Mouse (Mus musculus): ENCODE measurements around the gene Bcl9l. TPM values are rescaled to one million over a fixed set of nuclear protein-coding genes. Genes with fewer than 3 reads are reported as not detected.

The Bcl9l gene
- polyA plus RNA-seq, 1 experiment from 2014 or later, result 10.7 TPM

GRCm38 (mm10) chr9:44524235-44524826 lies 41.7 kb downstream of the Bcl9l start:
- WGBS, result 79% methylated on average over 5 of the region's 5 CpGs
- no peak overlapping the region for H3K9ac ChIP-seq
- H3K4me1 ChIP-seq, result no peaks in the 10 kb centered on the region
- no peaks in the 10 kb centered on the region for H3K27me3 ChIP-seq
- H3K27ac ChIP-seq, result no peak overlapping the region
- H3K9me3 ChIP-seq, result no peaks in the 10 kb centered on the region
- no peak overlapping the region for H3K4me2 ChIP-seq
- ATAC-seq (ENCODE audit: low FRiP score), result no peak
- no peaks in the 10 kb centered on the region for H3K36me3 ChIP-seq (replicated peaks)
- H3K4me3 ChIP-seq (replicated peaks), result no peak overlapping the region

GRCm38 (mm10) chr9:44525001-44525400 lies 42.4 kb downstream of the Bcl9l start:
- Histone ChIP-seq H3K4me3 (replicated peaks) (no peak overlapping the region), H3K9ac (no peak overlapping the region), H3K27me3 (no peaks in the 10 kb centered on the region), H3K9me3 (no peaks in the 10 kb centered on the region), H3K27ac (no peak overlapping the region), H3K4me1 (no peaks in the 10 kb centered on the region), H3K36me3 (replicated peaks) (no peaks in the 10 kb centered on the region), H3K4me2 (no peak overlapping the region)
- 89% methylated on average over 3 of the region's 3 CpGs for WGBS
- no peak for ATAC-seq (ENCODE audit: low FRiP score)

GRCm38 (mm10) chr9:44525589-44525988 lies 43.0 kb downstream of the Bcl9l start:
- Histone ChIP-seq H3K4me3 (replicated peaks) (no peak overlapping the region), H3K9me3 (no peaks in the 10 kb centered on the region), H3K36me3 (replicated peaks) (no peaks in the 10 kb centered on the region), H3K9ac (no peak overlapping the region), H3K4me2 (no peak overlapping the region), H3K27ac (no peak overlapping the region), H3K27me3 (no peaks in the 10 kb centered on the region), H3K4me1 (no peaks in the 10 kb centered on the region)
- WGBS, result 90% methylated on average over 8 of the region's 8 CpGs
- ATAC-seq (ENCODE audit: low FRiP score), result no peak

GRCm38 (mm10) chr9:44526337-44527112 lies 43.9 kb downstream of the Bcl9l start:
- no peaks in the 10 kb centered on the region for H3K4me1 ChIP-seq
- no peak overlapping the region for H3K4me3 ChIP-seq (replicated peaks)
- H3K36me3 ChIP-seq (replicated peaks), result no peaks in the 10 kb centered on the region
- peaks cover 2% of the 10 kb centered on the region; the same call in 1 of the 2 replicates for H3K9me3 ChIP-seq
- 80% methylated on average over 9 of the region's 9 CpGs for WGBS
- no peak overlapping the region for H3K27ac ChIP-seq
- H3K9ac ChIP-seq, result no peak overlapping the region
- H3K4me2 ChIP-seq, result no peak overlapping the region
- no peaks in the 10 kb centered on the region for H3K27me3 ChIP-seq
- ATAC-seq (ENCODE audit: low FRiP score), result no peak

- peaks cover 4% of the 10 kb centered on the region; the same call in 1 of the 2 replicates for H3K9me3 ChIP-seq
- H3K4me2 ChIP-seq, result no peak overlapping the region
- H3K27ac ChIP-seq, result no peak overlapping the region
- H3K9ac ChIP-seq, result no peak overlapping the region
- no peak overlapping the region for H3K4me3 ChIP-seq (replicated peaks)
- no peaks in the 10 kb centered on the region for H3K36me3 ChIP-seq (replicated peaks)
- no peaks in the 10 kb centered on the region for H3K27me3 ChIP-seq
- ATAC-seq (ENCODE audit: low FRiP score), result no peak
- H3K4me1 ChIP-seq, result no peaks in the 10 kb centered on the region
- WGBS, result 85% methylated on average over 8 of the region's 8 CpGs
These were observed 45.7 kb downstream of the Bcl9l start for GRCm38 (mm10) chr9:44528340-44528739.

GRCm38 (mm10) chr9:44532991-44533580 lies 50.5 kb downstream of the Bcl9l start:
- H3K9ac ChIP-seq, result no peak overlapping the region
- no peaks in the 10 kb centered on the region for H3K27me3 ChIP-seq
- H3K4me2 ChIP-seq, result no peak overlapping the region
- ATAC-seq (ENCODE audit: low FRiP score), result no peak
- H3K36me3 ChIP-seq (replicated peaks), result no peaks in the 10 kb centered on the region
- H3K4me3 ChIP-seq (replicated peaks), result no peak overlapping the region
- H3K27ac ChIP-seq, result no peak overlapping the region
- no peaks in the 10 kb centered on the region for H3K4me1 ChIP-seq
- peaks cover 4% of the 10 kb centered on the region; the same call in 1 of the 2 replicates for H3K9me3 ChIP-seq
- 89% methylated on average over 6 of the region's 6 CpGs for WGBS

GRCm38 (mm10) chr9:44537625-44538301 lies 55.1 kb downstream of the Bcl9l start:
- H3K9ac ChIP-seq, result no peak overlapping the region
- peaks cover 3% of the 10 kb centered on the region; the same call in 1 of the 2 replicates for H3K4me1 ChIP-seq
- ATAC-seq (ENCODE audit: low FRiP score), result no peak
- 82% methylated on average over 19 of the region's 19 CpGs for WGBS
- no peaks in the 10 kb centered on the region for H3K9me3 ChIP-seq
- no peaks in the 10 kb centered on the region for H3K27me3 ChIP-seq
- H3K4me2 ChIP-seq, result no peak overlapping the region
- no peak overlapping the region for H3K27ac ChIP-seq
- H3K4me3 ChIP-seq (replicated peaks), result no peak overlapping the region
- H3K36me3 ChIP-seq (replicated peaks), result no peaks in the 10 kb centered on the region

- Histone ChIP-seq H3K36me3 (replicated peaks) (no peaks in the 10 kb centered on the region), H3K4me1 (peaks cover 3% of the 10 kb centered on the region; the same call in 1 of the 2 replicates), H3K27me3 (no peaks in the 10 kb centered on the region), H3K9me3 (no peaks in the 10 kb centered on the region), H3K27ac (peak overlapping the region; percentile 25; the same call in 1 of the 2 replicates), H3K9ac (no peak overlapping the region), H3K4me3 (replicated peaks) (no peak overlapping the region), H3K4me2 (no peak overlapping the region)
- WGBS, result 45% methylated on average over 2 of the region's 2 CpGs
- ATAC-seq (ENCODE audit: low FRiP score), result no peak
These were observed 57.3 kb downstream of the Bcl9l start for GRCm38 (mm10) chr9:44539816-44540421.

GRCm38 (mm10) chr9:44540676-44541075 lies 58.1 kb downstream of the Bcl9l start:
- H3K4me2 ChIP-seq, result no peak overlapping the region
- H3K9me3 ChIP-seq, result no peaks in the 10 kb centered on the region
- H3K36me3 ChIP-seq (replicated peaks), result no peaks in the 10 kb centered on the region
- ATAC-seq (ENCODE audit: low FRiP score), result no peak
- H3K9ac ChIP-seq, result no peak overlapping the region
- H3K27ac ChIP-seq, result no peak overlapping the region
- peaks cover 3% of the 10 kb centered on the region; the same call in 1 of the 2 replicates for H3K4me1 ChIP-seq
- no peaks in the 10 kb centered on the region for H3K27me3 ChIP-seq
- H3K4me3 ChIP-seq (replicated peaks), result no peak overlapping the region
- WGBS, result 93% methylated on average over 3 of the region's 3 CpGs

GRCm38 (mm10) chr9:44542364-44542763 lies 59.7 kb downstream of the Bcl9l start:
- H3K36me3 ChIP-seq (replicated peaks), result no peaks in the 10 kb centered on the region
- H3K4me3 ChIP-seq (replicated peaks), result no peak overlapping the region
- H3K9me3 ChIP-seq, result no peaks in the 10 kb centered on the region
- no peak for ATAC-seq (ENCODE audit: low FRiP score)
- no peak overlapping the region for H3K4me2 ChIP-seq
- 92% methylated on average over 4 of the region's 4 CpGs for WGBS
- peaks cover 3% of the 10 kb centered on the region; the same call in 1 of the 2 replicates for H3K4me1 ChIP-seq
- H3K27me3 ChIP-seq, result no peaks in the 10 kb centered on the region
- no peak overlapping the region for H3K27ac ChIP-seq
- H3K9ac ChIP-seq, result no peak overlapping the region

- Histone ChIP-seq H3K27ac (no peak overlapping the region), H3K27me3 (no peaks in the 10 kb centered on the region), H3K4me1 (peaks cover 1% of the 10 kb centered on the region; the same call in 1 of the 2 replicates), H3K4me2 (no peak overlapping the region), H3K9ac (no peak overlapping the region), H3K4me3 (replicated peaks) (no peak overlapping the region), H3K9me3 (no peaks in the 10 kb centered on the region), H3K36me3 (replicated peaks) (no peaks in the 10 kb centered on the region)
- ATAC-seq (ENCODE audit: low FRiP score), result no peak
- WGBS, result 79% methylated on average over 3 of the region's 3 CpGs
These were observed 62.4 kb downstream of the Bcl9l start for GRCm38 (mm10) chr9:44544986-44545385.
